Mouse (Mus musculus) thymus, postnatal 4 days (tissue): ENCODE measurements around the gene Spta1.

Experiments
- DNase-seq: peaks from one replicate; pipeline ENCODE4 v3.0.0; 2021

Gene Spta1

GRCm38 (mm10) chr1:174267816-174268215, 95.2 kb downstream of the Spta1 start:
- no peak for DNase-seq

- DNase-seq = no peak
These were observed 96.6 kb downstream of the Spta1 start for GRCm38 (mm10) chr1:174269162-174269561.

GRCm38 (mm10) chr1:174270643-174271042, 98.1 kb downstream of the Spta1 start:
- DNase-seq = no peak
